Mouse (Mus musculus) ES-E14 (cell line): ENCODE measurements at regions not wholly inside any gene's neighbourhood (a gene's known extent, or its start where the extent isn't known, plus 50 kb on each side); places are given as distances from the start of the nearest gene placed in this dataset.

Experiments used
- CHD2 ChIP-seq: IDR thresholded peaks from 2 replicates; pipeline ENCODE4 v1.6.1; 2014; ENCODE audit warnings: mild to moderate bottlenecking, low read depth, low read length, inconsistent platforms
- HCFC1 ChIP-seq: IDR thresholded peaks from 2 replicates; pipeline ENCODE4 v1.6.1; 2012; ENCODE audit warnings: low read length, inconsistent platforms, borderline replicate concordance; ENCODE audit not compliant: insufficient read depth
- MAFK ChIP-seq: IDR thresholded peaks from 2 replicates; pipeline ENCODE4 v1.6.1; 2014; ENCODE audit warnings: mild to moderate bottlenecking, low read depth, low read length, inconsistent platforms; ENCODE audit not compliant: insufficient read depth
- ZNF384 ChIP-seq: IDR thresholded peaks from 2 replicates; pipeline ENCODE4 v1.6.1; 2012; ENCODE audit warnings: low read depth, low read length, inconsistent platforms

DNA sequence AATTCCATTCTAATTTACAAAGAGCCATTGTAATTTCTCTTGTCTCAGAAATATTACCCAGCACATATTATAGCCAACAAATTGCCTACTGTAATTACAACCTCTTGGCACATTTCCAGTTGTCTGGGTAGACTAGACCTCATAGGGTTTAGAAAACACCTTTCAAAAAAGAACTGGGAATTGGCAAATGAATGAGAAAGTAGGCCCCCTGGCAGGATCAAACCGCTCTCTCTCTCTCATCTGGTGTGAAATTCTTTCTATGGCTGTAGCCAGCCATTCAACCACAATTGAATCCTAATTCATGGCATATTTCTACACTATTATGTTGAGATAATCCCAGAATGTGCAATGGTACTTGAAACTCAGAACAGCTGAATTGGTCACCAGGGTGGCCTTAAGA is 65.3 kb upstream of the Pde3a start:
- no peak for TF ChIP-seq HCFC1
- no peak for TF ChIP-seq CHD2
- TF ChIP-seq MAFK: no peak
- TF ChIP-seq ZNF384: no peak
